Mouse (Mus musculus): ENCODE results near the gene Sfxn5.

- TF ChIP-seq MAZ (IDR thresholded peaks at IDR 0.05; ENCODE audit: low read depth, low read length) (no peak), CTCF (IDR thresholded peaks at IDR 0.05 in 2 of 3, conservative IDR thresholded peaks at IDR 0.05 in 1 of 3; ENCODE audit: control insufficient read depth in 1 of 3, insufficient read depth in 1 of 3, low read depth in 2 of 3, low read length in 3 of 3, poor library complexity in 1 of 3, severe bottlenecking in 1 of 3) (no peak), TBP (IDR thresholded peaks at IDR 0.05; ENCODE audit: low read depth, low read length) (no peak), TAL1 (IDR thresholded peaks at IDR 0.05; ENCODE audit: low read length) (no peak), EP300 (IDR thresholded peaks at IDR 0.05; ENCODE audit: low read depth in 1 of 2, low read length in 2 of 2) (no peak), MAX (IDR thresholded peaks at IDR 0.05; ENCODE audit: low read length) (no peak)
These were observed 112.3 kb downstream of the Sfxn5 start for GRCm38 (mm10) chr6:85220917-85221316.
